In genomic region chr19:40395757-40396661, GRCm38 (mm10) we compare ENCODE assay signal across 8 mouse cellular contexts.
DNase-seq lines count a peak whose midpoint lies in the region; ATAC-seq lines count a peak whose summit lies in the region.

No protein-coding gene starts in this region.

- H3K4me1 ChIP-seq in lung, embryonic 16.5 days (replicated peaks; ENCODE audit: control insufficient read depth, insufficient read depth, low read length): peaks cover 26% of the 10 kb centered on the region
- peaks cover 18% of the 10 kb centered on the region for H3K4me1 ChIP-seq in neural tube, embryonic 15.5 days

- H3K27ac ChIP-seq in lung, embryonic 16.5 days (ENCODE audit: low read length): peak overlapping the region; percentile 91
- peak overlapping the region; percentile 58 for H3K27ac ChIP-seq in neural tube, embryonic 15.5 days (replicated peaks)

- no peak for DNase-seq in lung, postnatal 14 days
- DNase-seq in cerebellum, postnatal 36 days: peak; percentile 52 to 65
- DNase-seq in heart, postnatal 14 days: peak; percentile 36 to 43
- DNase-seq in spleen, postnatal 4 days (ENCODE audit: low spot score in 2 of 2): no peak
- DNase-seq in right cerebral cortex, postnatal 4 days: no peak
- DNase-seq in spleen, postnatal 36 days (ENCODE audit: low spot score in 2 of 2): no peak

- no peaks in the 10 kb centered on the region for H3K27me3 ChIP-seq in lung, embryonic 16.5 days (ENCODE audit: control insufficient read depth, insufficient read depth, low read depth, low read length)
- no peaks in the 10 kb centered on the region for H3K27me3 ChIP-seq in neural tube, embryonic 15.5 days (replicated peaks)

- no peak overlapping the region for H3K4me3 ChIP-seq in lung, embryonic 16.5 days (ENCODE audit: low read length)
- H3K4me3 ChIP-seq in neural tube, embryonic 15.5 days (replicated peaks): no peak overlapping the region

- intact Hi-C loops in heart, postnatal 14 days (cut with DNase I): loop anchor here (1.0 to 2.0 kb wide), 2 partner anchors 41 to 117 kb away; partner anchors contain the start of gene Sorbs1

- H3K9ac ChIP-seq in lung, embryonic 16.5 days (ENCODE audit: low read length): no peak overlapping the region
- H3K9ac ChIP-seq in neural tube, embryonic 15.5 days (replicated peaks): no peak overlapping the region

- no peaks in the 10 kb centered on the region for H3K36me3 ChIP-seq in lung, embryonic 16.5 days (ENCODE audit: control insufficient read depth, insufficient read depth, low read length)
- H3K36me3 ChIP-seq in neural tube, embryonic 15.5 days: peaks cover 10% of the 10 kb centered on the region

- no peaks in the 10 kb centered on the region for H3K9me3 ChIP-seq in lung, embryonic 16.5 days (ENCODE audit: control insufficient read depth, low read length)
- no peaks in the 10 kb centered on the region for H3K9me3 ChIP-seq in neural tube, embryonic 15.5 days (replicated peaks)

- 74% methylated on average over 14 of the region's 14 CpGs for WGBS in lung, embryonic 16.5 days
- WGBS in neural tube, embryonic 15.5 days: 63% methylated on average over 14 of the region's 14 CpGs

- ATAC-seq in lung, embryonic 16.5 days (ENCODE audit: low read depth): no peak
- 0 out of 2 replicates have a peak, but pooled peaks have one; percentile 18 for ATAC-seq in neural tube, embryonic 15.5 days (ENCODE audit: low FRiP score)

- peak overlapping the region; percentile 34 for H3K4me2 ChIP-seq in lung, embryonic 16.5 days (ENCODE audit: low read depth, low read length)
- no peak overlapping the region for H3K4me2 ChIP-seq in neural tube, embryonic 15.5 days

Comparison
In these comparisons a context has a peak if more than half of its experiments do, and no peak if none do; other contexts are left out.
1. DNase-seq: peak in cerebellum, postnatal 36 days (2 of 2) and heart, postnatal 14 days (2 of 2); none in lung, postnatal 14 days (single experiment), spleen, postnatal 4 days (0 of 2), right cerebral cortex, postnatal 4 days (single experiment) and spleen, postnatal 36 days (0 of 2).